Mouse (Mus musculus): Measurements from ENCODE around the gene Polr3gl.

GRCm38 (mm10) chr3:96597435-96597891 is 3.5 kb upstream of the Polr3gl start:
- TF ChIP-seq CTCF (IDR thresholded peaks at IDR 0.05; ENCODE audit: low read depth, low read length) (no peak), POLR2A (IDR thresholded peaks at IDR 0.05; ENCODE audit: extremely low read depth, insufficient read depth, low read length) (no peak)

Measured in liver, adult 2 months (tissue).